Mouse (Mus musculus) right cerebral cortex, postnatal 10 days (tissue): ENCODE results near the gene Hoxa13.

Experiments used
- DNase-seq, 2 experiments: peaks; one replicate each; pipeline ENCODE4 v3.0.0; 2021; ENCODE audit warnings: low spot score in 2 of 2

Gene Hoxa13

DNA sequence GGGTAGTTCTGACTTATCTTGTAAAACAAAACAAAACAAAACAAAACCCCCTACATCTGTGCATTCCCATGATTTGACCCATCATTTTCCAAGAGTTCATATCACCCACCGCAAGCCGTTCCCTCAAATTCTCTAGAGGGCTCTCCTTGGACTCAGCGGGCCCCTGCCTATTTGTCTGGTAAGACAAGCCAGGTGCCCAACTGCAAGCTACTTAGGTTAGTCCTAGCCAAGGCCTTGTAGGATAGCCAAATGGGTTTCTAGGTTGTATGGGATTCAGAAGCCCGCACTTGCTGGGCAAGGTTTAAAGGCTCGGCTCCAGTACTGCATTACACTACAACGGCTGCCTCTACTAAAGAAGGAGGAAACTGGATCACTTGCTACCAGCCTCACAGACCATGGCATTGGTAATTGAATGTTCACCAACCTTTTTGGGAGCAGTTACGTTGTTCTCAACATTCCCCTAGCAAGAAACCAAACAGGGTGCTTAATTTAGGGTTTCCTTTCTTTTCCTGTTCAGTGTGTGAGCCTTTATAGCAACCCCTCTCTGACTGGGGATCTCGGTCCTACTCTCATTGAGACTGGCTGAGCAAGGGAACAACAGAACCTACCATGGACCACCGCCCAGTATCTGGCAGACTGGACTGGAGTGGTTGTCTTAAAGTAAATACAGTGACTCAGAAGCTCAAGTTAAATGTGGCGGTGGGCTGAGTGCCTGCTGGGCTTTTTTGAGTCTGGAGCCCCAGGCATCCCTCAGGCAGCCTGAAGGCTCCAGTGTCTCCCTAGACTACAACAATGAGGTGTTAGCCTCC is 23.1 kb downstream of the Hoxa13 start:
- no peak for DNase-seq

DNA sequence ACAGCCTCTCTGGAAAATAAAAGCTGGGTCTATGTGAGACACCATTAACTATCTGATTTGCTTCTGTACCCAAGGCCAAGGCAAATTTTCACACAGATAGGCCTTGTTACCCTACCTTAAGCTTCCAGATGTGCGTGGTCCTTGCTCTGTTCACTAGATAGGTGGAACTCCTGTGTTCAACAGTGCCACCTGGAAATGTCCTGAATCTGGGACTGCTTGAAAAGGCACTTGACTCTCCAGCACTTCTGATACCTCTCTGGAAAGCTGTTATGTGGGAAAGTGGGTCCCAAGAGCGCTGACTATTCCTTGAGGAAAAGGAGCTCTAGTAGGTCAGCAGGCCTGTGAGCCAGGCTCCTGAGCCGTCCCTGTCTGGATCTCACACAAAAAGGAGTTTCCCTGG is 23.9 kb downstream of the Hoxa13 start:
- DNase-seq: no peak

DNA sequence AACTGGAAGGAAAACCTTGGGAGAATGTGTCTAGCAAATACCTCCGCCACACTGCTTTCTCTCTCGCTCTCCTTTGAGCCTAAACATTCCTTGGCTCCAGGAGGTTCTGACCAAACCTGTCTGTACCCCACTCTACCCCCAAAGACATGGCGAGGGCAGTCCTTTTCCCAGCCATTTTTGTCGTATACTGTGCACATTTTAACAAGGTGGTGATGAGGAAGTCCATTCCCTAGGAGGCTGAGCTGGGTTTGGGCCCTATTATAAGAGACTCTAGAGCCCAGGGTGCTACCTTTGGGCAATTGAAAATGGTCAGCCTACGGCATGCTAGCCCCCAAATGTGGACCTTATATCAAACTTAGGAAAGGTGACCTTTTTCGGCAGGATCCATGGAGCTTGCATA is 24.8 kb downstream of the Hoxa13 start:
- DNase-seq: no peak

DNA sequence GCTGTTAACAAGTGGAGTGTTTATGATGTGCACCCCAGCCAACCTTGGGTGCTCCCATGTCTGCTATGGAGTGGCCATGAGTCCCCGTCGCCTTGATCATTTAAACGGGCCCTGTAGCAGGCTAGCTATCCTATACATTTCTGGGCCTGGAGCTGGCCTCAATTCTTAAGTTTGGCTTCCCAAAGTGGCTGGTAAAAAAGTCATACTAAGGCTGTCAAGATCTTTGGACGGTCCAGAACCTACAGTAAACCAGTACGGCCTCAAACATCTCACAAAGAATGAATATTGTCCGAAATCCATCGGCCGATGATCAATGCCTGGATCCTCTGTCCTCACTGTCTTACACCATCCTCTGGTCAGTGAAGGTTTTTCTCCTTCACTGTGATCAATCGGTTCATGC is 25.4 kb downstream of the Hoxa13 start:
- DNase-seq: no peak

DNA sequence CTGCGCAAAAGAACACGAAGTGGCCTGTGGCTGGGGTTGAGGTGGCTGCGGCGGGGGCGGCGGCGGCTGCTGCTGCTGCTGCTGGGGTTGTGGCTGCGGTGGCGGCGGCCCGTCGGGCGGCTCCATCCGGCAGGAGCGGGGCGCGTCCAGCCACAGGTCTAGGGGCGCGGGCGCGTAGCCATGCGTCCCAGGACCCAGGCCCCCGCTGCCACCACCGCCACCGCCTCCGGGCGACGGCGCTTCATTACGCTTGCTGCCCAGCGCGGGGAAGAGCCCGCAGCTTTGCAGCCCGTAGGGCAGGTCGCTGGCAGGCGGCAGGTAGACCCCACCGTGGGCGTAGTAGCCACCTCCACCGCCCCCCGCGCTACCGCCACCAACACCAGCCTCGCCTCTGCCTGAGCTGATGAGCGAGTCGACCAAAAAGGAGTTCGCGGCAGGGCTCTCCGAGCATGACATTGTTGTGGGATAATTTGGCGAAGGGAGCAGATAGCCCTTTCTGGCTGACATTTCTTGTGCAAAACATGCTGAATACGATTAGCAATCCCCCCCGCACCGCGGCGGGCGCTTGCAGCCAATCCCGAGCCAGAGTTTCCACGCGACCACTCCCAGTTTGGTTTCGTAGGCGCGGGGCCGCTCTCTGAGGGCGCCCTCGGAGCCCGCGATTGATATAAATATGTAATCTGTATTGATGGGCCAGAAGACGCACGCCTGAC is 26.1 kb downstream of the Hoxa13 start:
- peak in 1 of 2 experiments; percentile 15 for DNase-seq

DNA sequence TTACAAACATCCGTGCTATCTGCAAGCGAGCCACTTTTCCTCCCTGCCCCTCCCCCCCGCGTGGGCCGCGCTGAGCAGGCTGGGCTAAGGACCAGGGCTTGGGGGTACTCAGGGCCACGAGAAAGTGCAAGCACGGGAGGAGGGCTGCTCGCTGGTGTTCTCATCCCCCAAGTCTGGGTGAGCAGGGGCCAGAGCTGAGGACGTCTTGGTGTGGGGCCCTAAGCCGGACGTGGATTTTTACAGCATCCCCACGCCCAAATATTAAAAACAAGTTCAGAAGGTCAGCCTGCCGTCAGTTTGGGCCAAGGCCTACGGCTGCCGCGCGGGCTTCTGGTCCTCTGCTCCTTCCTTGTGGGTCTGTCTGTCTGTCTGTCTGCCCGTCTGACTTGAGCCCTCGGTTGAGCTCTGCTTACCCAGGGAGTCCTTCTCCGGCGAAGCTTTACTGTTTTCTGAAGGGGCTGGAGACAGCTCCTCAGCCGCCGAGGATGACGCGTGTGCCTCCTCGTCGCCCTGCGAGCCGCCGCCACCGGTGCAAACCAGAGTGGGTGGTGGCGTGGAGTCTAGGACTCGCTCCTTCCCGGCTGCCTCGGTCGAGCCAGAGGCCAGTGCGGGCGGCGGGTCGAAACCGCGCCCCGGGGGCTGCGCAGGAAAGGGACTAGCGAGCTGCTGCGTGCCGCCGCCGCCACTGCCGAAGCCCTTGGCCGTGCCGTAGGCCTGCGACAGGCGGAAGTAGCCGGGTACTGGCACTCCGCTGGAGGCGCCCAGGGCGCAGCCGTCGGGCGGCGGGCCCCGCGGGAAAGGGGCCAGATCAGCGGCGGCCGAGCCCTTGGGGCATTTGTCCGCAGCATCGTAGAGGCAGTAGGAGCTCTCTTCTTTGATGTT is 26.9 kb downstream of the Hoxa13 start:
- peak in 1 of 2 experiments; percentile 21 for DNase-seq

DNA sequence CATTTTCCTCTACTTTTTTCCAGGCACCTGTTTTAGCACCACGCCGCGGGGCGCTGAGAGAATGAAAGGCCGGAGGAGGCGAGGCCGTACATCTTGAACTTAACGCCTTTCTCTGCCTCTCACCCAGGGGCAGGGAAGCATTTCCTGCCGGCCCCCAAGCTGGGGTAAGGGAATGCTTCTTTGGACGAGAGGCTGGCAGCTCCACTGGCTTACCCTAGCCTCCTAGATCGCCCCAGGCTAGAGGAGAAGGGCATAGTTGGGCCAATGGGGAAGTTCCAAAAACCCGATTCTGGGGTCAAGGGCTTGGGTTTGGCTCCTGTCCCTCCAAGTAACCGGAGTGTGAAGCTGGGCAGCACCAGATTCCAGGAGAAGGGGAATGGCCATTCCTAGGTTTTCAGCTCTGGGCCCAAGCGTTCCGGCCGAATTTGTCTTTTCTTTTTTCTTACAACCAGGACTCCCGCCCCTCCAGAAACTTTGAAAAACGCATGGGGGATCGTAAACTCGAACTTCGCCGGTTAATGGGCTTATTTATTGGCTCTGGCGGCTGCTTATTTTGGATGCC is 27.6 kb downstream of the Hoxa13 start:
- peak in 1 of 2 experiments; percentile 16 for DNase-seq

DNA sequence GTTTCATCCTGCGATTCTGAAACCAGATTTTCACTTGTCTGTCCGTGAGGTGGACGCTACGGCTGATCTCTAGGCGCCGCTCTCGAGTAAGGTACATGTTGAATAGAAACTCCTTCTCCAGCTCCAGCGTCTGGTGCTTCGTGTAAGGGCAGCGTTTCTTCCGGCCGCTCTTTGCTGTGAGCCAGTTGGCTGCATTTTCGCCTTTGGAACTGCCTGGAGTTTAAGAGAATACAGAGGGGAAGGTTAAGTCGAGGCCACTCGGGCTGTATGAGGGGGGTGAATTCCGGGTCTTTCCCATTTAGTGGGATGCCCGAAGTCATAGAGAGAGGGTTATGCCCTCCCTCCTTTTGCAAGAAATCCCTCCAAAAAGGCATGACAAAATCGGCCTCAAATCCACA is 28.1 kb downstream of the Hoxa13 start:
- peak in 1 of 2 experiments; percentile 18 for DNase-seq

DNA sequence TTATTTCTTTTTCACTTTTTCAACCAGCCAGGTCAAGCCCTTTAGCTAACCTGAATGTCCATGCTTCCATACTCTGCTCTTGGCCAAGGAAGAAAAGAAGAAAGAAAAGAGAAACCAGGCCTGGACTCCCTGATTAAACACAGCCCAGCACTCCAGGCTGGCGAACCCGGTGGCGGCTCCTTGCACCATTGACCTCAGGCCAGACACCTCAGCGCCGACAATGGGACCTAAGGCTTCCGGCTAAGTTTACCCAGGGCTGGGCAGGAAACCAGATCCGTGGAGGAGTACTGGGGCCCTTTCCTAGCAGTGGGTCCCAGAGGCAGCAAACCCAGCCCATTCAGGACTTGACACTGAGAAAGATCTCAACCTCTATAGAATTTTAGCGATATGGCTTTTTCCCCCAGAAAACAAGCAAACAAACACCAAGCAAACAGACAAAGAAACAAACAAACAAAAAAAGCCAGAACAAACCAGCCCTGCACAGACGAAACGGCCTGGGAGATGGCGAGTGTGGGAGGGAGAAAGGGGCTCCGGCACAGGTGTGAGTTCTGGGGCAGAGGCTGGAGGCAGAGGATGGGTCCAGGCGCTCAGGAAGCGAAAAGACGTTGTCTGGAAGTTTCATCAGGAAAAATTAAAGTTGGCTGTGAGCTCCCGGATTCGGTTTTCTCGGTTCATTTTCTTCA is 28.7 kb downstream of the Hoxa13 start:
- peak in 1 of 2 experiments; percentile 15 for DNase-seq

DNA sequence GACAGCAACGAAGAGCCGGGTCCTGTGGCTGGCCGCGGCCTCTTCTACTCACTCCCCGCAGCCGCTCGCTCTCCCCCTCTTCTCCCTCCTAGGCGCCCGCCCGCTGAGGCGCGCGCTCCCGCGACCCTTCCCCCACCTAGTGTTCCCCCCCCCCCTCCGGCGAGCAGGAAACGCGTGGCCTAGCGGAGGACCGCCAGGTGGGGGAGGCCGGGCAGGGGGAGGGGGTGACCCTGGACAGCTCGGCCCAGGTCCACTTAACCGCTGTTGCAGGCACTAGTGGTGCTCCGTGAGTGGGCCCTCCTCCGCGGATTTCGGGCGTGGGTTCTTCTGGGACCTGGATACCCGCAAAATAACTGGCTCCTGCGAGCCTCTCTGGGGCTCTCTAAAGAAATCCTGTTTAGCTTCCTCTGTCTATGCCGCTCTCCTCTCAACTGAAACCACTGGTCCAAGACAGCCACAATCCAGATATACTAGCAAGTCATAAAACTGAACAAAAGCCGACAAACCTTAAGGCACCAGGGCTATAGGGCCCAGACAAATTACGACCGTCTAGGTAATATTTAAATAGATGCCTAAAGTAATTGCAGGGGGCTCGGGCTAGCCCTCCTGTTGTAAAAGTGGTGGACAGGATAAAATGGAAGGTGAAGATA is 30.0 kb downstream of the Hoxa13 start, which contains the start of gene Hoxa9:
TSS of gene Hoxa9 (minus strand) at position 574 of the 650 bp plus-strand sequence.
- DNase-seq: no peak

DNA sequence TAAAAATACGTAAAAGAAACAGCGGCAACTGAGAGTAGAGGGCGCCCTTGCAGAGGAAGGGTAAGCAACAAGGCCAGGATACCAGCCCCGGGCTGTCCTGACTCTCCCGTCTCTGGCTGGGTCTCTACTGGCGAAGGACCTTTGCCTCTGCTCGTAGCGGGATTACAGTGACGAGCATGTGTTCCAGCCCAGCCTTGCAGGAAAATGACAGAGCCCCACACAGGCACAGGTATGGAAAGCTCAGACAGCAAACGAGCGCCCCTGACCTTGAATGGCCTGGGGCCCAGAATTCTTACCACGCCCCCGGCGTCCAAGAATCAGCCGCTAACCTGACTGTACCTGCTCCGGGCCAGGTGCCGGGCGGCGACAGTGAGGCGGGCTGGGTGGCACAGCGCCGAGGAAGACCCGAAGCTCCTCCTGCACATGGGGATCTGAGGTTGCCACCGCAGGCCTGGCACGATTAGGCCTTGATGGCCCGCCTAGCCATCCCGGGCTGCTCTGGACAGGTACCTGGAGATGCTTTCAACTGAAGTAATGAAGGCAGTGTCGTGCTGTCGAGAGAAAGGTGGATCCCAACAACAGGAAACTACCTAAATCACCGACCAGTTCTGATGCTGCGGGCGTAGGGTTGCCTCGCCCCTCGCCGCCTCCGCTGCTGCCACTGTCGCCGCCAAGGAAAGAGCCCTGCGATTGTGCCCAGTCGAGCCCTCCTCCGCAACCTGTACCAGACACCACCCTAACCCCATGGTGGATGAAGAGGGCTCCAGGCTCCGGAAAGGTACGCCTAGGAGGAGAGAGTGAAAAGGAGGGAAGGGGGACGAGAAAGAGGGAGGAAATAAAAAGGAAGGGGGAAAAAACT is 30.9 kb downstream of the Hoxa13 start:
- no peak for DNase-seq

DNA sequence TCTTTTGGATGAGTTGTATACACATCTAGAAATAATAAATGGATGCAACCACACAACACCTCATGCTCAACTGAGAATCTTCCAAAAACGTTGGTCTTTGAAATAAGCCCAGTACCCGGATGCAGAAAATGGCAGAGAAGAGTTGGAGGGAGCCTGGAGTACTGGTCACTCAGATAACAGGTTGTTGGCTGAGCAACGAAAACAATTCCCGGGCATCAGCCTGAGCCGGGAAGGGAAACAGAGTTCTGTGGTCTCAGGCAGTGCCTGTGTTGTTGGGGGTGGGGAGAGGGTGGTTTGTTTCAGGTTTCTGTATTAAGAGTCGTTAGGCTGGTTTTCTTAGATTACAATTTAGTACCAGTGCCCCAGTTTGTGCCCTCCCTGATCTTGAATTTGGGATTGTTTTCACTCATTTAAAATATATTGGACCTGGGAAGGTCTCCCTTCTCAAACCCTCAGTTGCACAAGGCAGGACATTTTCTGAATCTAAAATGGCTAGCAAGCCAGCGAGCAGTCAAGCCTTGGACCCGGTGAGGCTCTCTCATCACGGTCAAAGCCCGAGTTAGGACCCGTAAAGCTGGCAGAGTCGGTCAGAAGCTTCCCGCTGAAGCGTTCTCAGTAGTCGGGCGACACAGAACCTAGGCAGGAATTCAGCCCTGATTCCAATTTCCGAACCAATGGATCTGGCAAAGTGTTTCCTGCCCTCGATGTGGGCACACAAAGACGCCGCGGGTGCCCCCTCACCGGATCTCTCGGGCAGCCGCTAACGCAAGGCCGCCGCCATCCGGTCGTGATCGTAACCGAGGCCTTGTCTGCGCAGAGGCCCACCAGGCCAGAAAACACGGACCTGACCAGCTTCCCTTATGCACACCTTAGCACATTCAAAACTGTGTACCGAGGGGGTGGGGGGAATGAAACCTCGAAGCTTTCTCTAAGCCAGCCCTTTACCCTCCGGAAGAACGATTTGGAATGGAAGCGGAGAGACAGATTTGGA is 31.9 kb downstream of the Hoxa13 start:
- DNase-seq: no peak

DNA sequence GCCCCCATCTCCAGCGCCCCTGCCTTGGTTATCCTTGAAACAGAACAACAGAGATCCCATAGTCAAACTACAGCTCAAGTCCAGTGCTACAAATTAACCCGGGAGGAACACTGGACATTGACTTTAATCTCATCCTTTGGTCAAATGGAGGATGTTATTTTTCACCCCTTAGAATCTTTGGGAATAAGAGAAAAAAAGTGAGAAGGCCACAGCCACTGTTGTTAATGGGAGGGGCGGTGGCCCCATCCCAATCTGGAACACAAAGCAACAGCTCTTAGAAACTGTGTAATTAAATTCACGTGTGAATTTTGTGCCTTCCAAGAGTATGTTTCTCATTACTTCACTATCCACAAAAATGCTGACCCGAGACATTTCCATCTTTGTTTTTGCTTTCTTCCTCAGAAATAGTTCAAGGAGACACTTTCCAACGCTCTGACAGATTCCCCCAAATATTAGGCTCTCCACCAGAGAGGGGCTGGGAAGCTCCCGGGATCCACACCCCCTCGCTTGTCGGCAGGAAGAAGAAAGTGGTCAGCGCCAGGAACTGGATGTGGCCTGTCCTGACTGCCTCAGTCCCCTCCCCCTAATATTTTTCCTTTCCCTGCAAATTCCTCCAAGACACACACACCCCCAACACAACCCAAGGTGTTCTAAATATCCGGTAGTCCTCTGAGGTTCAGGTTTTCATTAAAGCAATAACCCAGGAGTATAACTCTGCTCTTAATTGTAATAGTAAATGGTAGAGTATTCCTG is 33.0 kb downstream of the Hoxa13 start:
- DNase-seq: no peak

DNA sequence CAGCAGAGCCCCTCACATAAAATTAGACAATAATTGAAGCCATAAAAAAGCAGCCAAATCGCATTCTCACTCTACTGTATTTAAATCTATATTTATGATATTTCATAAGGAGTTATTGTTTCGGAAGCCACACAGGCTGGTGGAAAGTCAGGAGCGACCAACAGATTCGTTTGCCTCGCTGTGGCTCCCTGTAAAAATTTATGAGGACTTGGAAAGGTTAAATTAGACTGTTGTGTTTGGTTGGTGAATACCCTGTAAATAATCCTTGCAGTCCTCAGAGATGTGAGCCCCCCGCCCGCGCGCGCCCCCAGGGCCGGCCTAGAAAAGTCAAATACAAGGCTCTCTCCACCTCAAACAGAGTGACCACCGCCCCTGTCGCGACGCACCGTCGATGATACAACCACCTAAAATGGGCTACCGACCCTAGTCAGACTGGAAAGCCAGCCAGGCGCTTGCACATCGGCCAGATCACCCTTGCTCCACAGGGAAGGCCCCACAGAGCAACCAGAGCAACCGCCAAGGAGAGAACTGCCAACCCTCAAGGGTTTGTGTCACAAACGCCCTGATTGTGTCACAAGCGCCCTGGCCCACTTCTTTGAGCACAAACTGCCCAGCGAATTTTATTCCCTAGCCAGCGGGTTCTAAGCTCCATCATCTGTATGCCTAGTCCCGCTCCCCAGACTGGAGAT is 34.0 kb downstream of the Hoxa13 start:
- no peak for DNase-seq

DNA sequence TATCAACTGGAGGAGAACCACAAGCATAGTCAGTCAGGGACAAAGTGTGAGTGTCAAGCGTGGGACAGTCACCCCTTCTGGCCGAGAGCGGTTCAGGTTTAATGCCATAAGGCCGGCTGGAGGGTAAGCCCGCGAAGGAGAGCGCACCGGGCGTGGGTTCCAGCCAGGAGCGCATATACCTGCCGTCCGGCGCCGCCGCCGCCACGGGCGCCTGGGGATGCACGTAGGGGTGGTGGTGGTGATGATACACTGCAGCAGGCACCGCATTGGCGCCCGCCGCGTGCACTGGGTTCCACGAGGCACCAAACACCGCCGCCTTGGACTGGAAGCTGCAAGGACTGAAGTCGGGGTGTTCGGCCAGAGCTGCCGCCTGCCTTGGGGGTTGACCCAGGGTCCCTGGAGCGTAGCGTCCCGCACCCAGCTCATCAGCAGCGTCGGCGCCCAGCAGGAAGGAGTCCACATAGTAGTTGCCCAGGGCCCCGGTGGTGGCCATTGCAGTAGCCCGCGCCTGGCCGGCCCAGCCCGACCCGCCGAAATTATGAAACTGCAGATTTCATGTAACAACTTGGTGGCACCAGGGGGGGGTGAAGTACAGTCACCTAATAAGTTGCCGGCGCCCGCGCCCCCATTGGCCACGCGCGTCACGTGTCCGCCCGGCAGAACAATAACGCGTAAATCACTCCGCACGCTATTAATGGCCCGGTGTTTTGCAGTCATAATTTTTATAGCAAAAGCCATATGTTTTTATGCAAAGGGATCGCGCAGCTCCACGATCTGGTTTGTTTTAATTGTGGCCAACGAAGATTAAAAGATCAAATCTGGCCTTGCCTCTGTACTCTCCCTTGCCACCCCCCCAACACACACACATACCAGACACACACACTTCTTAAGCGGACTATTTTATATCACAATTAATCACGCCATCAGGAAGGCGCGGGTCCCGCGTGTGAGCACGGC is 34.8 kb downstream of the Hoxa13 start:
- no peak for DNase-seq
